ENCODE assay signal across 22 mouse cellular contexts in the genomic region with DNA sequence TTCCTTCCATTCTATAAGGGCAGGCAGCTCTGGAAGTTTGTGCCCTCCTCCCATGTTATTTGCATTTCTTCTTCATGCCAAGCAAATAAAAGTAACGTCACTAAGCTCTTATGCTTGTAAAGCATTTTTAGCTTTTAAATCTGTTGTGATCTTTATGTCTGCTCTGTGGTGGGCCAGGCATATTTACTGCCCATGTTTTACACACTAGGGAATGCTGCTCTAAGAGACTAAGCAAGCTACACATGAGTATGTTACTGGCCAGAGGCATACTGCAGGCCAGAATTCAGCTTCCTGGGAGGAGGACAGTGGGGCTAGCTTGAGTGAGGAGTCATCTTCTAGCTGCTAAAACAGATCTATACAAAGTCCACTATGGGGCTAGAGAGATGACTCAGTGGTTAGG.
DNase-seq lines count a peak whose midpoint lies in the region; ATAC-seq lines count a peak whose summit lies in the region.
"Had no signal": no experiment of that assay in that cellular context is flagged by ENCODE, and none has a peak within 500 bp of the region (broad histone marks: within the 10 kb centered on the region; RNA-seq: fewer than 3 reads in every experiment).

No protein-coding gene starts in this region.

- H3K4me2 ChIP-seq in kidney, embryonic 14.5 days (replicated peaks; ENCODE audit: low read depth, low read length) = no peak overlapping the region
- H3K4me2 ChIP-seq in kidney, embryonic 15.5 days = no peak overlapping the region
- no peak overlapping the region for H3K4me2 ChIP-seq in kidney, embryonic 16.5 days (replicated peaks; ENCODE audit: low read depth, low read length)
- H3K4me2 ChIP-seq in midbrain, embryonic 11.5 days = no peak overlapping the region
- H3K4me2 ChIP-seq in midbrain, embryonic 16.5 days (ENCODE audit: low read length) = no peak overlapping the region

- no peak overlapping the region for H3K9ac ChIP-seq in kidney, embryonic 14.5 days (ENCODE audit: low read depth, low read length)
- H3K9ac ChIP-seq in kidney, embryonic 15.5 days = no peak overlapping the region
- H3K9ac ChIP-seq in kidney, embryonic 16.5 days (replicated peaks; ENCODE audit: low read length) = no peak overlapping the region
- no peak overlapping the region for H3K9ac ChIP-seq in midbrain, embryonic 11.5 days (ENCODE audit: low read length)
- H3K9ac ChIP-seq in midbrain, embryonic 16.5 days (ENCODE audit: low read depth, low read length) = no peak overlapping the region

- no peaks in the 10 kb centered on the region for H3K27me3 ChIP-seq in kidney, embryonic 14.5 days (ENCODE audit: control insufficient read depth, insufficient read depth, low read length)
- H3K27me3 ChIP-seq in kidney, embryonic 15.5 days = no peaks in the 10 kb centered on the region
- no peaks in the 10 kb centered on the region for H3K27me3 ChIP-seq in kidney, embryonic 16.5 days (ENCODE audit: insufficient read depth, low read length)
- H3K27me3 ChIP-seq in midbrain, embryonic 11.5 days (ENCODE audit: control insufficient read depth, insufficient read depth, low read length) = no peaks in the 10 kb centered on the region
- no peaks in the 10 kb centered on the region for H3K27me3 ChIP-seq in midbrain, embryonic 16.5 days (ENCODE audit: control insufficient read depth, insufficient read depth, low read depth, low read length)
- H3K27me3 ChIP-seq: CH12.LX had no signal

- WGBS in kidney, embryonic 14.5 days = 53% methylated on average over 1 of the region's 1 CpGs
- 37% methylated on average over 1 of the region's 1 CpGs for WGBS in kidney, embryonic 15.5 days
- 41% methylated on average over 1 of the region's 1 CpGs for WGBS in kidney, embryonic 16.5 days
- WGBS in midbrain, embryonic 11.5 days = 74% methylated on average over 1 of the region's 1 CpGs
- WGBS in midbrain, embryonic 16.5 days = 61% methylated on average over 1 of the region's 1 CpGs

- no peak for DNase-seq in kidney, postnatal 14 days
- DNase-seq in kidney, adult 8-10 months = no peak
- no peak for DNase-seq in kidney, postnatal 4 days
- DNase-seq in midbrain, embryonic 11.5 days (ENCODE audit: low spot score, missing footprints) = peak; percentile 75
- DNase-seq: adrenal gland, adult 2 months; adrenal gland, adult 8-10 months; adrenal gland, postnatal 10 days; adrenal gland, postnatal 14 days; adrenal gland, postnatal 25 days; adrenal gland, postnatal 36 days; B cell, adult 2 months; cerebellum, adult 11 months; cerebellum, adult 11-12 months had no signal

- no peaks in the 10 kb centered on the region for H3K36me3 ChIP-seq in kidney, embryonic 14.5 days (ENCODE audit: control insufficient read depth, insufficient read depth, low read length)
- H3K36me3 ChIP-seq in kidney, embryonic 15.5 days = no peaks in the 10 kb centered on the region
- H3K36me3 ChIP-seq in kidney, embryonic 16.5 days (ENCODE audit: insufficient read depth, low read length) = no peaks in the 10 kb centered on the region
- no peaks in the 10 kb centered on the region for H3K36me3 ChIP-seq in midbrain, embryonic 11.5 days (ENCODE audit: control insufficient read depth, insufficient read depth, low read length)
- no peaks in the 10 kb centered on the region for H3K36me3 ChIP-seq in midbrain, embryonic 16.5 days (ENCODE audit: control insufficient read depth, insufficient read depth, low read length)
- H3K36me3 ChIP-seq: G1E had no signal

- 0 out of 2 replicates have a peak, but pooled peaks cover 5% of the 10 kb centered on the region for H3K4me1 ChIP-seq in kidney, embryonic 14.5 days (ENCODE audit: control insufficient read depth, insufficient read depth, low read length)
- H3K4me1 ChIP-seq in kidney, embryonic 15.5 days = peaks cover 7% of the 10 kb centered on the region
- H3K4me1 ChIP-seq in kidney, embryonic 16.5 days (ENCODE audit: insufficient read depth, low read length) = peaks cover 4% of the 10 kb centered on the region; the same call in 1 of the 2 replicates
- no peaks in the 10 kb centered on the region for H3K4me1 ChIP-seq in midbrain, embryonic 11.5 days (ENCODE audit: control insufficient read depth, insufficient read depth, low read length)
- no peaks in the 10 kb centered on the region for H3K4me1 ChIP-seq in midbrain, embryonic 16.5 days (ENCODE audit: control insufficient read depth, insufficient read depth, low read length)

- ATAC-seq in kidney, embryonic 14.5 days (ENCODE audit: low FRiP score, low TSS enrichment) = peak; percentile 28; the same call in 1 of the 2 replicates
- ATAC-seq in kidney, embryonic 15.5 days (replicated peaks; ENCODE audit: low FRiP score) = 0 out of 2 replicates have a peak, but pooled peaks have one; percentile 52
- no peak for ATAC-seq in kidney, embryonic 16.5 days (ENCODE audit: low FRiP score, low TSS enrichment)
- ATAC-seq in midbrain, embryonic 11.5 days (ENCODE audit: low FRiP score) = no peak
- no peak for ATAC-seq in midbrain, embryonic 16.5 days
- ATAC-seq: activated CD4-positive, CD25-positive, alpha-beta regulatory T cell, adult 4 months; CD4-positive, CD25-positive, alpha-beta regulatory T cell, adult 4 months; Patski had no signal

- no peak overlapping the region for H3K4me3 ChIP-seq in kidney, embryonic 14.5 days (ENCODE audit: low read length)
- H3K4me3 ChIP-seq in kidney, embryonic 15.5 days (replicated peaks) = no peak overlapping the region
- H3K4me3 ChIP-seq in kidney, embryonic 16.5 days (ENCODE audit: low read length) = no peak overlapping the region
- no peak overlapping the region for H3K4me3 ChIP-seq in midbrain, embryonic 11.5 days (ENCODE audit: low read depth, low read length)
- no peak overlapping the region for H3K4me3 ChIP-seq in midbrain, embryonic 16.5 days (ENCODE audit: low read depth, low read length)

- H3K9me3 ChIP-seq in kidney, embryonic 14.5 days (ENCODE audit: control insufficient read depth, low read length) = no peaks in the 10 kb centered on the region
- H3K9me3 ChIP-seq in kidney, embryonic 15.5 days (replicated peaks) = no peaks in the 10 kb centered on the region
- no peaks in the 10 kb centered on the region for H3K9me3 ChIP-seq in kidney, embryonic 16.5 days (ENCODE audit: low read length)
- no peaks in the 10 kb centered on the region for H3K9me3 ChIP-seq in midbrain, embryonic 11.5 days (ENCODE audit: control insufficient read depth, low read length)
- no peaks in the 10 kb centered on the region for H3K9me3 ChIP-seq in midbrain, embryonic 16.5 days (replicated peaks; ENCODE audit: control insufficient read depth, low read length, poor library complexity, severe bottlenecking)

- no peak overlapping the region for H3K27ac ChIP-seq in kidney, embryonic 14.5 days (ENCODE audit: low read depth, low read length)
- H3K27ac ChIP-seq in kidney, embryonic 15.5 days = peak overlapping the region; percentile 27; the same call in 1 of the 2 replicates
- H3K27ac ChIP-seq in kidney, embryonic 16.5 days (ENCODE audit: low read length) = peak overlapping the region; percentile 5; the same call in 1 of the 2 replicates
- H3K27ac ChIP-seq in midbrain, embryonic 11.5 days (ENCODE audit: low read depth, low read length) = no peak overlapping the region
- H3K27ac ChIP-seq in midbrain, embryonic 16.5 days (ENCODE audit: low read length) = no peak overlapping the region

Comparison
In these comparisons a context has a peak if more than half of its experiments do, and no peak if none do; other contexts are left out.
1. ATAC-seq: peak in kidney, embryonic 14.5 days (single experiment) and kidney, embryonic 15.5 days (single experiment); none in kidney, embryonic 16.5 days (single experiment), midbrain, embryonic 11.5 days (single experiment) and midbrain, embryonic 16.5 days (single experiment).
2. H3K27ac ChIP-seq: peak in kidney, embryonic 15.5 days (single experiment) and kidney, embryonic 16.5 days (single experiment); none in kidney, embryonic 14.5 days (single experiment), midbrain, embryonic 11.5 days (single experiment) and midbrain, embryonic 16.5 days (single experiment).